22 mouse cellular contexts compared by ENCODE assay signal in the genomic region with DNA sequence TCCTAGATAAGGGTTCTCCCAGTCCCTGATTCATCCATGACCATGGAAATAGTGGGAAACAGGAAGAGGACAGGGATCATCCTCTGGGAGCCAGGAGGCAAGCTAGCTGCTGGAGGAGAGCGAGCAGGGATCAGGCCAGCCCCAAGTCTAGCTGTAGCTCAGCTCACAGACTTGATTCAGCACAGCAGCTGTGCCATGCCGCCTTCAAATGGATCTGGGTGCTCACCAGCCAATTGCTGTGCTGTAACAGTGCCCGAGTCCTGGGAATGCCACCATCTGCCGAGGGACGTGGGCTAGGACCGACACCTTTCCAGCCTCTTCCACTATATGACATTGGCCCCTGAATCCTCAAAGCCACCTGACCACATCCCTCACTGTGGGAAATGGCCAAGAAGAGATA. TPM values are rescaled to one million over a fixed set of nuclear protein-coding genes. Genes with fewer than 3 reads are reported as not detected.
DNase-seq lines count a peak whose midpoint lies in the region; ATAC-seq and TF ChIP-seq lines count a peak whose summit lies in the region.
"Had no signal": no experiment of that assay in that cellular context is flagged by ENCODE, and none has a peak within 500 bp of the region (broad histone marks: within the 10 kb centered on the region; RNA-seq: fewer than 3 reads in every experiment).

No protein-coding gene starts in this region.

- intact Hi-C loops in heart, adult 2 months (cut with DNase I): no loop called here

- no peak overlapping the region for H3K4me3 ChIP-seq in heart, adult 2 months
- H3K4me3 ChIP-seq in heart, embryonic 10.5 days: no peak overlapping the region
- no peak overlapping the region for H3K4me3 ChIP-seq in forebrain, embryonic 16.5 days (replicated peaks; ENCODE audit: low read length)
- H3K4me3 ChIP-seq: hindbrain, embryonic 12.5 days; liver, embryonic 15.5 days; midbrain, embryonic 12.5 days had no signal

- no peak for TF ChIP-seq CTCF in heart, adult 2 months (IDR thresholded peaks at IDR 0.05)

- no peaks in the 10 kb centered on the region for H3K27me3 ChIP-seq in heart, adult 2 months (ENCODE audit: control insufficient read depth, insufficient read depth, low read length)
- H3K27me3 ChIP-seq in heart, embryonic 10.5 days (ENCODE audit: insufficient read depth, poor library complexity, severe bottlenecking): no peaks in the 10 kb centered on the region
- H3K27me3 ChIP-seq in forebrain, embryonic 16.5 days (replicated peaks; ENCODE audit: control insufficient read depth, insufficient read depth, low read length): no peaks in the 10 kb centered on the region
- H3K27me3 ChIP-seq: hindbrain, embryonic 12.5 days; liver, embryonic 15.5 days; midbrain, embryonic 12.5 days had no signal

- no peak for TF ChIP-seq POLR2A in heart, adult 2 months (IDR thresholded peaks at IDR 0.05; ENCODE audit: insufficient read depth, low read depth, low read length)

- ATAC-seq in forebrain, embryonic 16.5 days: no peak; the same call in 1 of the 2 replicates
- ATAC-seq: activated CD4-positive, CD25-positive, alpha-beta regulatory T cell, adult 4 months; intestine, postnatal 0 days had no signal

- H3K4me2 ChIP-seq in forebrain, embryonic 16.5 days (ENCODE audit: low read length): 0 out of 2 replicates have a peak overlapping the region, but pooled peaks have one; percentile 16
- H3K4me2 ChIP-seq: hindbrain, embryonic 12.5 days; liver, embryonic 15.5 days; midbrain, embryonic 12.5 days had no signal

- H3K9me3 ChIP-seq in heart, embryonic 10.5 days: no peaks in the 10 kb centered on the region
- H3K9me3 ChIP-seq in forebrain, embryonic 16.5 days (ENCODE audit: control insufficient read depth, low read length): no peaks in the 10 kb centered on the region
- H3K9me3 ChIP-seq: hindbrain, embryonic 12.5 days; liver, embryonic 15.5 days; midbrain, embryonic 12.5 days had no signal

- peak; percentile 60 to 69 for DNase-seq in cerebellum, postnatal 10 days
- no peak for DNase-seq in cerebellum, adult 8-10 months
- DNase-seq in heart, adult 2 months: no peak
- DNase-seq in heart, embryonic 10.5 days (ENCODE audit: low spot score): no peak
- peak; percentile 64 for DNase-seq in layer of hippocampus, adult 9-11 months
- no peak for DNase-seq in layer of hippocampus, postnatal 25 days (ENCODE audit: extremely low spot score in 1 of 2, low spot score in 1 of 2)
- DNase-seq in thymus, postnatal 36 days: no peak
- DNase-seq: cerebellum, adult 18-20 months; heart, adult 11 months; kidney, postnatal 36 days; lung, postnatal 36 days; spleen, adult 18-20 months; thymus, postnatal 4 days had no signal

- WGBS in heart, adult 2 months: 87% methylated on average over 6 of the region's 6 CpGs
- 91% methylated on average over 6 of the region's 6 CpGs for WGBS in heart, embryonic 10.5 days
- 58% methylated on average over 6 of the region's 6 CpGs for WGBS in forebrain, embryonic 16.5 days

- peaks cover 40% of the 10 kb centered on the region for H3K4me1 ChIP-seq in heart, adult 2 months (ENCODE audit: control insufficient read depth, insufficient read depth, low read length)
- peaks cover 59% of the 10 kb centered on the region for H3K4me1 ChIP-seq in heart, embryonic 10.5 days
- H3K4me1 ChIP-seq in forebrain, embryonic 16.5 days (replicated peaks; ENCODE audit: control insufficient read depth, insufficient read depth, low read length): peaks cover 22% of the 10 kb centered on the region

- peaks cover 4% of the 10 kb centered on the region; the same call in 1 of the 2 replicates for H3K36me3 ChIP-seq in heart, adult 2 months (ENCODE audit: control insufficient read depth, insufficient read depth, low read length)
- H3K36me3 ChIP-seq in heart, embryonic 10.5 days: no peaks in the 10 kb centered on the region
- no peaks in the 10 kb centered on the region for H3K36me3 ChIP-seq in forebrain, embryonic 16.5 days (ENCODE audit: control insufficient read depth, insufficient read depth)
- H3K36me3 ChIP-seq: hindbrain, embryonic 12.5 days; liver, embryonic 15.5 days; midbrain, embryonic 12.5 days had no signal

- no peak overlapping the region for H3K9ac ChIP-seq in heart, adult 2 months (ENCODE audit: low read depth, low read length)
- no peak overlapping the region for H3K9ac ChIP-seq in forebrain, embryonic 16.5 days (replicated peaks; ENCODE audit: low read depth, low read length)
- H3K9ac ChIP-seq: hindbrain, embryonic 12.5 days; liver, embryonic 15.5 days; midbrain, embryonic 12.5 days had no signal

- TF ChIP-seq EP300 in heart, adult 2 months (IDR thresholded peaks at IDR 0.05; ENCODE audit: insufficient read depth, low read depth, low read length): no peak

- H3K27ac ChIP-seq in heart, adult 2 months: peak overlapping the region; percentile 82
- no peak overlapping the region for H3K27ac ChIP-seq in heart, embryonic 10.5 days
- H3K27ac ChIP-seq in forebrain, embryonic 16.5 days (ENCODE audit: low read length): peak overlapping the region; percentile 81
- H3K27ac ChIP-seq: hindbrain, embryonic 12.5 days; liver, embryonic 15.5 days; midbrain, embryonic 12.5 days had no signal

- H3K79me2 ChIP-seq in heart, adult 2 months (replicated peaks; ENCODE audit: control insufficient read depth, insufficient read depth, low read length): no peaks in the 10 kb centered on the region

RNA-seq across cellular contexts. Expression of a gene that starts 25.1 kb away (rescaled TPM):
- 10 to 100 TPM; 19.2 to 21.4 TPM for total RNA-seq in heart, adult 2 months (2021)
- 18.0 and 24.5 TPM in 2 replicates for polyA plus RNA-seq in heart, adult 2 months (2012; rRNA removed)
- 10.2 and 14.7 TPM in 2 replicates for polyA plus RNA-seq in heart, embryonic 10.5 days (2016; fragmentation: Nextera tagmentation; extraction: Ambion mirVana)
- 10 to 100 TPM; 61.2 to 64.5 TPM for total RNA-seq in layer of hippocampus, postnatal 25 days (2021)
- 4.6 and 5.0 TPM in 2 replicates for polyA plus RNA-seq in forebrain, embryonic 16.5 days (2015; fragmentation: Nextera tagmentation; extraction: Ambion mirVana)

RNA-seq across cellular contexts. Expression of a gene that starts 30.8 kb away (rescaled TPM):
- not detected for total RNA-seq in heart, adult 2 months (2021)
- not detected in 2 replicates for polyA plus RNA-seq in heart, adult 2 months (2012; rRNA removed)
- polyA plus RNA-seq in heart, embryonic 10.5 days (2016; fragmentation: Nextera tagmentation; extraction: Ambion mirVana): not detected in 2 replicates
- not detected for total RNA-seq in layer of hippocampus, postnatal 25 days (2021)
- polyA plus RNA-seq in forebrain, embryonic 16.5 days (2015; fragmentation: Nextera tagmentation; extraction: Ambion mirVana): not detected in 2 replicates
- total RNA-seq: adrenal gland, postnatal 4 days; CH12.LX had no signal
- polyA plus RNA-seq: activated CD4-positive, CD25-positive, alpha-beta regulatory T cell, adult 4 months; intestine, postnatal 0 days; limb, embryonic 11.5 days; liver, embryonic 15.5 days had no signal

Comparison
In these comparisons a context has a peak if more than half of its experiments do, and no peak if none do; other contexts are left out.
1. DNase-seq: peak in cerebellum, postnatal 10 days (2 of 2) and layer of hippocampus, adult 9-11 months (single experiment); none in cerebellum, adult 8-10 months (single experiment), heart, adult 2 months (0 of 2), heart, embryonic 10.5 days (single experiment), layer of hippocampus, postnatal 25 days (0 of 2) and thymus, postnatal 36 days (0 of 2).